Mouse (Mus musculus): ENCODE data around the gene Btnl10. TPM values are rescaled to one million over a fixed set of nuclear protein-coding genes. Genes with fewer than 3 reads are reported as not detected.
A peak's percentile ranks its signal among the peaks of the same experiment; 100 is the strongest.

The Btnl10 gene
- polyA plus RNA-seq (2012; rRNA removed) = 0.01 and 0.04 TPM in 2 replicates

GRCm38 (mm10) chr11:58917745-58918366 lies at the start of gene Btnl10:
Btnl10 (plus strand) TSS chr11:58917908.
- TF ChIP-seq CTCF (IDR thresholded peaks at IDR 0.05; ENCODE audit: borderline replicate concordance, extremely low read depth, insufficient read depth, insufficient read length) (no peak), POLR2A (IDR thresholded peaks at IDR 0.05; ENCODE audit: borderline replicate concordance, extremely low read depth, insufficient read depth, insufficient read length, poor library complexity, severe bottlenecking) (no peak)
- DNase-seq (ENCODE audit: low read depth) = no peak

- no peak for DNase-seq (ENCODE audit: low read depth)
- TF ChIP-seq POLR2A (IDR thresholded peaks at IDR 0.05; ENCODE audit: borderline replicate concordance, extremely low read depth, insufficient read depth, insufficient read length, poor library complexity, severe bottlenecking) = no peak
- no peak for TF ChIP-seq CTCF (IDR thresholded peaks at IDR 0.05; ENCODE audit: borderline replicate concordance, extremely low read depth, insufficient read depth, insufficient read length)
Observed at GRCm38 (mm10) chr11:58867954-58868330, 49.8 kb upstream of the Btnl10 start.

GRCm38 (mm10) chr11:58870961-58871360 lies 46.7 kb upstream of the Btnl10 start:
- DNase-seq (ENCODE audit: low read depth) = no peak
- TF ChIP-seq CTCF (IDR thresholded peaks at IDR 0.05; ENCODE audit: borderline replicate concordance, extremely low read depth, insufficient read depth, insufficient read length) = no peak

GRCm38 (mm10) chr11:58883756-58884155 lies 34.0 kb upstream of the Btnl10 start:
- no peak for TF ChIP-seq CTCF (IDR thresholded peaks at IDR 0.05; ENCODE audit: borderline replicate concordance, extremely low read depth, insufficient read depth, insufficient read length)
- TF ChIP-seq POLR2A (IDR thresholded peaks at IDR 0.05; ENCODE audit: borderline replicate concordance, extremely low read depth, insufficient read depth, insufficient read length, poor library complexity, severe bottlenecking) = no peak
- DNase-seq (ENCODE audit: low read depth) = no peak

GRCm38 (mm10) chr11:58890511-58890910 lies 27.2 kb upstream of the Btnl10 start:
- no peak for DNase-seq (ENCODE audit: low read depth)
- TF ChIP-seq POLR2A (IDR thresholded peaks at IDR 0.05; ENCODE audit: borderline replicate concordance, extremely low read depth, insufficient read depth, insufficient read length, poor library complexity, severe bottlenecking) (no peak), CTCF (IDR thresholded peaks at IDR 0.05; ENCODE audit: borderline replicate concordance, extremely low read depth, insufficient read depth, insufficient read length) (no peak)

GRCm38 (mm10) chr11:58894456-58894855 lies 23.3 kb upstream of the Btnl10 start:
- no peak for DNase-seq (ENCODE audit: low read depth)
- TF ChIP-seq CTCF (IDR thresholded peaks at IDR 0.05; ENCODE audit: borderline replicate concordance, extremely low read depth, insufficient read depth, insufficient read length) (no peak), POLR2A (IDR thresholded peaks at IDR 0.05; ENCODE audit: borderline replicate concordance, extremely low read depth, insufficient read depth, insufficient read length, poor library complexity, severe bottlenecking) (no peak)

GRCm38 (mm10) chr11:58897485-58897884 lies 20.2 kb upstream of the Btnl10 start:
- DNase-seq (ENCODE audit: low read depth) = no peak
- TF ChIP-seq POLR2A (IDR thresholded peaks at IDR 0.05; ENCODE audit: borderline replicate concordance, extremely low read depth, insufficient read depth, insufficient read length, poor library complexity, severe bottlenecking) (no peak), CTCF (IDR thresholded peaks at IDR 0.05; ENCODE audit: borderline replicate concordance, extremely low read depth, insufficient read depth, insufficient read length) (no peak)

GRCm38 (mm10) chr11:58901080-58901479 lies 16.6 kb upstream of the Btnl10 start:
- TF ChIP-seq POLR2A (IDR thresholded peaks at IDR 0.05; ENCODE audit: borderline replicate concordance, extremely low read depth, insufficient read depth, insufficient read length, poor library complexity, severe bottlenecking) (no peak), CTCF (IDR thresholded peaks at IDR 0.05; ENCODE audit: borderline replicate concordance, extremely low read depth, insufficient read depth, insufficient read length) (no peak)
- no peak for DNase-seq (ENCODE audit: low read depth)

- DNase-seq (ENCODE audit: low read depth) = peak; percentile 97
- TF ChIP-seq CTCF (IDR thresholded peaks at IDR 0.05; ENCODE audit: borderline replicate concordance, extremely low read depth, insufficient read depth, insufficient read length) (no peak), POLR2A (IDR thresholded peaks at IDR 0.05; ENCODE audit: borderline replicate concordance, extremely low read depth, insufficient read depth, insufficient read length, poor library complexity, severe bottlenecking) (peak; percentile 51; the same call in 1 of the 2 replicates)
Observed at GRCm38 (mm10) chr11:58903511-58904409, 13.9 kb upstream of the Btnl10 start, which contains the start of gene Zfp39. Zfp39 (minus strand) TSS chr11:58904225.

- DNase-seq (ENCODE audit: low read depth) = no peak
- TF ChIP-seq POLR2A (IDR thresholded peaks at IDR 0.05; ENCODE audit: borderline replicate concordance, extremely low read depth, insufficient read depth, insufficient read length, poor library complexity, severe bottlenecking) = no peak
- no peak for TF ChIP-seq CTCF (IDR thresholded peaks at IDR 0.05; ENCODE audit: borderline replicate concordance, extremely low read depth, insufficient read depth, insufficient read length)
Observed at GRCm38 (mm10) chr11:58904410-58904718, 13.3 kb upstream of the Btnl10 start.

- DNase-seq (ENCODE audit: low read depth) = peak; percentile 73
- no peak for TF ChIP-seq POLR2A (IDR thresholded peaks at IDR 0.05; ENCODE audit: borderline replicate concordance, extremely low read depth, insufficient read depth, insufficient read length, poor library complexity, severe bottlenecking)
- no peak for TF ChIP-seq CTCF (IDR thresholded peaks at IDR 0.05; ENCODE audit: borderline replicate concordance, extremely low read depth, insufficient read depth, insufficient read length)
Observed at GRCm38 (mm10) chr11:58904838-58905237, 12.9 kb upstream of the Btnl10 start.

- no peak for TF ChIP-seq CTCF (IDR thresholded peaks at IDR 0.05; ENCODE audit: borderline replicate concordance, extremely low read depth, insufficient read depth, insufficient read length)
- TF ChIP-seq POLR2A (IDR thresholded peaks at IDR 0.05; ENCODE audit: borderline replicate concordance, extremely low read depth, insufficient read depth, insufficient read length, poor library complexity, severe bottlenecking) = no peak
- DNase-seq (ENCODE audit: low read depth) = no peak
Observed at GRCm38 (mm10) chr11:58913776-58914175, 3.9 kb upstream of the Btnl10 start.
